Mouse (Mus musculus) natural killer cell, adult 2 months (primary cell): ENCODE results near the gene Spcs1.
A peak's percentile ranks its signal among the peaks of the same experiment; 100 is the strongest.

Experiments used
- DNase-seq, 2 experiments: peaks; one replicate each; pipeline ENCODE4 v3.0.0; 2022; ENCODE audit warnings: low spot score in 2 of 2

The Spcs1 gene

DNA sequence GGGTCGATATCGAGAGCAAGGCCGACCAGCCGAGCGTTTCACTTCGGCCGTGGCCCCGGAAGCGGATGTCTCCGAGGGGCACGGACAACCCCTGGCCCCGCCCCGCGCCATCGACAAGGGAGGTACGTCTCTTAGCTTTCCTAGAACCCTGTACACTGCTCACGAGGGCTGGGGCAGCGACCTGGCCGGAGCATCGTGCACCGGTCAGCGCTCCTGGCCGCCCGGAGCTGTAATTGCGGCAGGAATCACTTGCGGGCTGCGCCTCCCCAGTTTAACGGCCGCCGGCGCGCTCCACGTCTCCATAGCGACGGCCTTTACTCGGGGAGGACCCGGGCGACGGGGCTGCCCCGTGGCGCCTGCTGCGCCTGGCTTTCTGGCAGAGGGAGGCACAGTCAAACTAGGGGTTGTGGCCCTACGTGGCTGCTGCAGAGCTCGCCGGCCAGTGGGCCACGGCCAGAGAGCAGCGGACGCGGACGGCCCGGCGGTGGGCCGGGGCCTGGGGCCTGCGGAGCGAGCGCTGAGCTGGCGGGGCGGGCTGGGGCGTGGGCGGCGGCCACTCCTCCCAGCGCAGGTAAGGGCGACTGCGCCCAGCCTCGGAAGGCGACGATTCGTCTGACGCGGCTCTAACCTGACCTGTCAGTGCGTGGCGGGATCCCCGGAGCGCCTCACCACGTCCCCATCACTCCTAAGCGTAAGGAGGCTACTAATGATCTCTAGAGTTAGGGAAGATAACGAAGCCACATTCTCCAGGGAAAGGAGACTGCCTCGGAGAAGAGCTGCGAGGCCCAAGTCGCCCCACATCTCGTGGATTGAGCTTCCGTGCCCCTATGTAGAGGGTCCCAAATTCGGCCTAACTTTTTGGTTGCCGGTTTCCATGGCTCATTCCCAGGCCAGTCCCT is at the start of gene Spcs1, which contains the start of gene Glt8d1:
Gene Spcs1 (minus strand): TSS at position 366 of the 899 bp plus-strand sequence.
Gene Glt8d1 (plus strand): TSS at position 94 of the 899 bp plus-strand sequence.
- DNase-seq: peak; percentile 83 to 85

DNA sequence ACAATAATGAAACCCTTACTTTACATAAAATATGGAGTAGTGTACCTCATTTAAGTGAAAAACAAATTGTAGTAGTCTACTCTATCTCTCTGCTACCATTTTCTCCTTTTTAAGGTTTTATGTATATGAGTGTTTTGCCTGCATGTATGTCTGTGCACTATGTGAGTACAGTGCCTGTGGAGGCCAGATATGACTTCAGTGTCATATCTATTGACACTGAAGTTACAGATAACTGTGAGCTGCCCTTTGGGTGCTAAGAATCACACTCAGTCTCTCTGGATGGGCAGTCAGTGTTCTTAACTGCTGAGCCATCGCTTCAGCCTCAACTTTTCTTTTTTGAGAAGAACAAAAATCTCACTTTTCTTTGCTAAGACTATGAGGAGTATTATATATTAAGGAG is 44.3 kb upstream of the Spcs1 start:
- DNase-seq: no peak

DNA sequence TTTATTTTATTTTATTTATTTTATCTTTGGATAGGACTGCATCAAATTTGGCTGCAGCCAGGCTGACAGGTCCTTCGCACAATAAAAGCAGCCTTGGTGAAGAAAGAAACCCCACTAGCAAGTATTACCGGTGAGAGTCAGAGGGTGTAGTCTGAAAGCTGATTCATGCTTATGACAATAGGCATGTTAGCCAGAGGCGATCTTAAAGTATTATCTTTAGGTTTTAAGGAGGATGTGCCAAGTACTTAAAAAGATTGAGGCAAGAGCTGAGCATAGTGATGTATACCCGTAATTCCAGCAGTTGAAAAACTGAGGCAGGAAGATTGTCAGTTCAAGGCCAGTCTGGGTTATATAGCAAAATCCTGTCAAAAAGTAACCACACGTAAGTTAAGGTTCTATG is 43.8 kb upstream of the Spcs1 start:
- DNase-seq: no peak

DNA sequence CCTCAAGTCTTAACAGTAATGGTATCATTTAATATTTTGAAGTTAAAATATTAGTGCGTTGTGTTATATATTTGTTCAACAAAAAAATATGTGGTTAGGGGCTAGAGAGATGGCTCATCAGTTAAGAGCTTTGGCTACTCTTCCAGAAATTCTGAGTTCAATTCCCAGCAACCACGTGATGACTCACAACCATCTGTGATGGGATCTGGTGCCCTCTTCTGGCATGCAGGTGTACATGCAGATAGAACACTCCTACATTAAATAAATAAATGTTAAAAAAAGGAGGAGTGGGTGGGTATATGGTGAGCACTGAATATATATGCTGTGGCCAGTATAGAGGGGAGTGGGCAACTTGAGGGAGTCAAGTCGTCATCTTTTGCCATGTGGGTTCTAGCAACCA is 24.3 kb upstream of the Spcs1 start:
- peak; percentile 16 to 36 for DNase-seq

DNA sequence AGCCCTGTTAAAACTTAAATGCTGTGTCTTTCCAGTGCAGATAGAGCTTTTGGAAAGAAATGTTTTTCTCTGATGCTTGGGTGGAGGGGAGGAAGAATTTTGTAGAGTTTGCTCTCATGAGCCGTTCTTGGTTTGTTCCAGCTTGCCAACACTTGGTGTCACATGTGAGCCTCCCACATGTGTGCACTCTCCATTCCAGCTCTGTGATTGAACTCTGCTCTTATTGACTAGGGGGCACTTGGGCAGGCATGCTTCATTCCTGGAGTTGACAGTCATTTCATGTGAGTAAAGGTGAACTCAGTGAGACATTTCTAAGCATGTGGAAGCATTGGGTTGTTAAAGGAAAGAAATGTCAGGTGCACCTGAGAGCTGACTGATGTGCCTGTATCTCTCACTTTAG is 21.1 kb upstream of the Spcs1 start:
- no peak for DNase-seq

DNA sequence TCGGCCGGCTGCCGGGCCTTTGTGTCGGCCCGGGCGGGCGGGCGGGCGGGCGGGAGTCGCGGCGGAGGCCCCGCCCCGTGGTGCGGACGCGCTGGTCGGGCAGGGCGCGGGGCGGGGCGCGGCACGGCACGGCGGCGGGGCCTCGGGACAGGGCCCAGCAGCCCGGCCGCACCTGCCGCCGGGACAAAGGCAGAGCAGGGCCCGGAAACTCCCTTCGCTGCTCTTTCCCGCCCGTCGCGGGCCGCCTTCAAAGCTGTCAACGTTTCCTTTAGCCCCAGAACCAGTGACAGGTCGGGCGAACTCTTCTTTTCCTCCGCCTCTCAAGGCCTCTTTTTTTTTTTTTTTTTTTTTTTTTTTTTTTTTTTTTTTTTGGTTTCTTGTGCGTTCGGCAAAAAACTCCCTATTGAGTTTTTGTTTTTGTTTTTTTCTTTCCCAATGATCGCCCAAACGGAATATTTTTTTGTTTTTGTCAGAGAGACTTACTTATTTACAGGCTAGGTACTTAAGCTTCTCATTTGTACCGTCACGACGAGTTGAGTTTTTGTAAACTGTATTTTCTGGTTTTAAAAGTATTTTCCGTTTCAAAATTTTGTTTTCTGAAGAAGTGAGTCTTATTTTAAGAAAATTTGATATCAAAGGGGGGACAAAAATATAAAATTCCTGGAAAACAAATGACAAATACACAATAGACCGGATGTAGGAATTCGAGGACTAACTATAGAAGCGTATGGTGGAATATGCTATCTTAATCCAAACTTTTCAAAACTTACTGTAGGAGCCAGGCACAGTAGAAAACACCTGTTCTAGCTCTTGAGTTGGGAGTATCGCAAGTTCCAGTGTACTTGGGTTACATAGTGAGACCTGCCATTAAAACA is 18.1 kb upstream of the Spcs1 start:
- DNase-seq: peak; percentile 84 to 87

DNA sequence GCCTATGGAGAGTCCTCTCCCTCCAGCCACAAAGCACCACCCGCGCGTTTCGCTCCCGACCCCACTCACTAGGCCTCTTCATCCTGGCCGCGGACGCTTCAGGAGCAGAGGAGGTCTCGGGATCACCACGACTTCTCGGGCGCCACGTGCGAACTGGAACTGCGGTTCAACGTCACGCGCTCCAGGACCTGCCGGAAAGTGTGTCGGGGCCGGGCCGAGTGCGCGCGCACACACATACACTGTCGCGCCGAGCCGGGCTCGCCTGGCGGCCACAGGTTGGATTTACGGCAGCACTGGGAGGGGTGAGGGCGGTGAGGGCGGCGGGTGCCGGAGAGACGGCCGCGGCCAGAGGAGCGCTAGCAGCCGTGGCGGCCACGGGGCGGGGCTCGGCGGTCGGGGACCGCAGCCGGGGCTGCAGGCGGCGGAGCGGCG is 17.4 kb upstream of the Spcs1 start, which contains the start of the genes Pbrm1 and Gnl3:
Gene Pbrm1 (plus strand): TSS at position 279 of the 432 bp plus-strand sequence.
Gene Gnl3 (minus strand): TSS at position 293 of the 432 bp plus-strand sequence.
- DNase-seq: peak; percentile 95 to 97

DNA sequence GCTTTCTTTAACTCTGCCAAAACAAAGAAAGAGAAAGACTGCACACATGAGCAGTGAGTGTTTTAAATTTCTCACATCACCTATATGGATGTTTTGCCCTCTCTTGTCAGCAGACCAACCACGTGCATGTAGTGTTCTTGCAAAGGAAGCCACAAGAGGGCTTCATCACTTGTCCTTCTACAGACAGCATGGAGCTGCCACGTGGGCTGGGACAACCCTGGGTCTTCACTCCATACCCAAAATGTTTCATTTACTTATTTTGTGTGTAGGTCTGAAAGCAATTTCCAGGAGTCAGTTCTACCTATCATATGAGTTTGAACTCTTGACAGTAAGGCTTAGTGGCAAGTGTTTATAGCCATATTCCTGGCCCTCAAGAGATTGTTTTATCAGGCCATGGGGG is 16.4 kb upstream of the Spcs1 start:
- peak; percentile 19 to 31 for DNase-seq

DNA sequence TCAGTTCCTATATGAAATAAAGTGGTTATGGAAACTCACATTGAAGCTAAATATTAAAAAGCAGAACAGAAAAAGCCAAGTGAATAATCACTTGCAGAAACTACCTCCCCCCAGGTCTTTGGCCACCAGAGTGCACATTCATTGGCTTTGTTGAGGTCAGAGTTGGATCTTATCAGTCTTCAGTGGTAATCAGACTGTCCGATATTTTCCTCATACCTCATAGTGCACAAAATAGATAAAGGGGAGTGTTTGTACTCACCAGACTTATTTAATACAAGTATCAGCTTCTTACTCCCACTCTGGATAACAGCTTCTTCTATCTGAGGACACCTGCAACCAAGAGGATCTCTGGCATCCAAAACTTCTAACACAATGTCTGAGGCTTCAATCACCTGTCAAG is 14.6 kb upstream of the Spcs1 start:
- DNase-seq: no peak

DNA sequence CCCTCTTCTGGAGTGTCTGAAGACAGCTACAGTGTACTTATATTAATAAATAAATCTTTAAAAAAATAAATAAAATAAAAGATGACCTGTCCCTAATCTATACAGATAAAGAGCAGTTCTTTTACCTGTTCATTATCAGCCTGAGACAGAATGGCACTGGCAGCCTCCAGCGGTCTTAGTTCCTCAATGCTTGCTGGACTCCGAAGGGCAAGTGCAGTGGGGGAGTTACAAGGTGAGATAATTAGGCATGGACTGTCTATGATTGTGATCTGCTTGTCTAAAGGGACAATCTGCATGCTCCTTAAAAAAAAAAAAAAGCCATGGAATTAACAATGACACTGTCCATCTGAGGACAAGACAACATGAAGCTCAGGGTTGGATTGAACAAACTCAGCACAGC is 12.5 kb upstream of the Spcs1 start:
- DNase-seq: no peak

DNA sequence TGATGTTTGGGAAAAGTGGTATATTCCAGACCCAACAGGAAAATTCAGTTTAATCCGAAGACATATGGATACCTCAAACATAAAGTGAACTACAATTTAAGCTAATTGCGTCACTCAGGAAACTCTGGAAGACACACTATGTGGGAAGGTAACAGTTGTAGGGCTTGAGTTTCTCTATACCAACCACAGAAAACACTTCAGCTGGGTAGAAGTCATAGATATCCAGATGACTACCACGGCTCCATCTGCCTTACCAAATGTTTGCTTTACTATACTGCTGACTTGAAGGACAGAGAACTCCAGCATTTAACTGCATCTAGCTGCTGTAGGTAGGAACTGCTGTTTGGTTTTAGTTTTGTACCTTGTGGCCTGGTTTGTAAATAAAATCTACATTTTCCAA is 10.1 kb upstream of the Spcs1 start:
- no peak for DNase-seq

DNA sequence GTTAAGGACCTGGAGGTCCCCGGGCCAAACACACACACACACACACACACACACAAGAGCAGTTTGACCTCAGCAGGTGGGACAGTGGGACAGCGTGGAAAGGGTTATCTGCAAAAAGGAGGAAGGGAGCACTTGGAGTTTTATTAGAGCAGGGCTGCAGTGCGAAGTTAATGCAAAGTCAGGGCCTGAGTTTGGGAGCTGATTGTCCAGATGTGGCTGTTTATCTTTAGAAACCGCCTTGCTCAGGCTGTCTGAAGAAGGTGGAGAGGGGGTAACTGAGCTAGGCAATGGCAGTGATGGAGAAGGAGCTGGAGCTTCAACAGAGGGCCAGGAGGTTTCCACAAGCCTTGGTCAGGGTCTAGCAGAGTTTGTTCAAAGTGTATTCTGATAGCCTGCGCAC is 5.3 kb upstream of the Spcs1 start:
- DNase-seq: no peak

DNA sequence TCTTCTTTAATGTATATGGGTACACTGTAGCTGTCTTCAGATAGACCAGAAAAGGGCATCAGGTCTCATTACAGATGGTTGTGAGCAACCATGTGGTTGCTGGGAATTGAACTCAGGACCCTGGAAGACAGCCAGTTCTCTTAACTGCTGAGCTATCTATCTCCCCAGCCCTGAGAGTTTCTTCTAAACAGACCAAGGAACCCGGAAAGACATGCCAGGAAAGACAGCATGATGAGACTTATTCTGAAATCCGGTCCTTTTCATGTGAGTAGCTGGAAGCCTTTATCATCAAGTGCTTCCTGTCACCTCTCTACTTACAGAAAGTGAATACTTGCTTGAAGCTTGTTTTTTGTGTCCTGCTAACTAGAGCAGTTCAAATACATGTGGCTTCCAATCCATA is 3.1 kb upstream of the Spcs1 start:
- no peak for DNase-seq

DNA sequence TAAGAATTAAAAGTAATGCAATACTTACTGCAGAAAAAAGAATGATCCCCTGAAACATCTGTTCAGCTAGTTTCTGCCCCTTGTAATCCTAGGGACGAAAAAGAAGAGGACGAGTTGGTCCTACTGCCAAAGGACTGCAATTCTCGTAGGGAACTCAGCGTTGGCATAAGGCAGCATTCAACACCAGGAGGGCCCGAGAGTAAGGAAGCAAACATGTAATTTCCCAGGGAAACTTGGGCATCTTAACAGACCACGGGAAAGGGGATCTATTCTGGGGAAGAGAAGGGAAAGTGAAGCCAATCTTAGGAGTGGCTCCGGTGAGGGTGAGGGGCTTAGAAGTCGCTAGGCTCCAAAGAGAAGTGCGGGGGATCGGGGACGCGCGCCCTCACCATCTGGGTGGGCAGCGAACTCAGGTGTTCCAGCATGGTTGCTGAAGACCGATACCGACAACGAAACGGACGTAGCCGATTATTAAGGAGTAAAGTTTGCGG is 611 bp downstream of the Spcs1 start:
- no peak for DNase-seq

DNA sequence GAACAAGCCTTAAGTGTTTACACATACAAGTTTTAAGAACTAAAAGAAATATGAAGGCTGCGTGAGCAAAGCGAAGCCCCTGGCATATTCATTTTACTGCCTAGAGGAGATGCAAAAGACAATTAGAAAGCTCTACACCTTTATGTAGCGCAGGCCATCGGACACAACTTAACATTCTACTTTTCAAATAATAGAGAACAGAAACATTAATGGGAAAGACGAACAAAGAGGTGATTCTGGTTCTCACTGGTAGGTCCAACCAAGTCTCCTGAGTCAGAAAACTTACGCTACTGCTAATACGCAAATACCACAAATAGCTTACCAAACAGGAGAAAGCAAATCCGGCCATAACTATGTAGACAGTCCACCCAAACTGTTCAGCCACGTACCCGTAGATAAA is 1.1 kb downstream of the Spcs1 start:
- DNase-seq: no peak

DNA sequence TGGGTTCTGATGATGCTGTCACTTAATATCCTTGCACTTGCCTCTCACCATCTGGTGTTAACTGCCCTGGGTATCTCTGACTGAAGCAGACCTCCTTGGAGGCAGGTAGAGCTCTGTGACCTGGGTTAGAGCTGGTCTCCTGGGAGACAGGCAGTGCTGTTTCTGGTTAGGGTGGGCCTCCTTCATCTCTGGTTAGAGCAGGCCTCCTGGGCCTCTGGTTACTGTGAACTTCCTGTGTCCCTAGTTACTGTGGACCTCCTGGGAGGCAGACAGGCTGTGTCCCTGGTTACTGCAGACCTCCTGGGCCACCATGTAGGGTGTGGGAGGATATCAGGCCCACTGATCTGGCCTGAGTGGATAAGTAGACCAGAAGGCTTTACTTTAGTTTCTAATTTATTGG is 5.1 kb downstream of the Spcs1 start:
- DNase-seq: no peak

DNA sequence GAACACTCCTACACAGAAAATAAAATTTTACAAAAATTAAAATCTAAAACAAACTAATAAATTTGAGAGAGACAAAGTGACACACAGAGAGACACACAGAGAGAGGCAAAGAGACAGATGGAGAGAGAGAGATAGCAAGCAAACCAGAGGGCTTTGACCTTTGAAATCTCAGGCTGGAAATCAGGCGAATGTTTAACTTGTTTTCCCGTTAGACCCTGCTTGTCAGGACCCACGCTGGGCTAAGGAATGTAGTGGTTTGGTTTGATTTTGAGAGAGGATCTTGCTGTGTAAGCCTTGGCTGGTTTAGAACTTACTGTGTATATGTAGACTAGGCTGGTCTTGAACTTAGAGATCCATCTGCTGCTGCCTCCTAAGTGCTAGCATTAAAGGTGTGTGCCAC is 25.2 kb downstream of the Spcs1 start:
- DNase-seq: no peak

DNA sequence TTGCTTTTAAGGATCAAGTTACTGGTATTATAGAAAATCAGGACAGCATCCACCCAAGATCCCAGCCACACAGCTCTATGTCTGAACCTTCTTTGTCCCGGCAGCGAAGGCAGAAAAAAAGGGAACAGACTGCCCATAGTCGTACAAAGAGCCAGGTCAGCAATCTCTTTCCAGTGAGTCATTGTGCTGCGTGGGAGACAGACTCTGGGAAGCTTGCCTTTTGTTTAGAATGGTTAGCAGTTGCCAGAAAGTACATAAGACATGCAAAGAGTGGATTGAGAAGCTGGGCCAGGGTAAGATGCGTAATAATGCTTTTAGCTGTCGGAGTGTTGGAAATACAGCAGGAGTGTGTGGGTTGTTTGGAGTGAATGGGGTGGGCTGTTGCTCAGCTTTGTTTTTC is 27.3 kb downstream of the Spcs1 start:
- no peak for DNase-seq

DNA sequence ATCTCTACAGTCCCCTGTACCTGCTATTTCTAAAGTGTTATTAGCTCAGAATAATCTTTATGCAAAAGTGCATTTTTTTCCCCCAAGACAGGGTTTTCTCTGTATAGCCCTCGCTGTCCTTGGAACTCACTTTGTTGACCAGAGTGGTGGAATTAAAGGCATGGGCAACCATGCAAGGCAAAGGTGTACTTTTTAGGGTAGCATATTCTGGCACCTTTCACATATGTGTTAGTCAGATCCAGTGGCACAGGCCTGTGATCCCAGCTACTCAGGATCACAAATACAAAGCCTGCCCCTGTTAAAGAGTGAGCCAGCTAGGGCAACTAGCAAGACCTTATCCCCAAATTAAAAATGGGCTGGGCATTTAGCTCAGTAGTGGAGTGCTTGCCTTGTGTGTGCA is 41.1 kb downstream of the Spcs1 start:
- DNase-seq: no peak

DNA sequence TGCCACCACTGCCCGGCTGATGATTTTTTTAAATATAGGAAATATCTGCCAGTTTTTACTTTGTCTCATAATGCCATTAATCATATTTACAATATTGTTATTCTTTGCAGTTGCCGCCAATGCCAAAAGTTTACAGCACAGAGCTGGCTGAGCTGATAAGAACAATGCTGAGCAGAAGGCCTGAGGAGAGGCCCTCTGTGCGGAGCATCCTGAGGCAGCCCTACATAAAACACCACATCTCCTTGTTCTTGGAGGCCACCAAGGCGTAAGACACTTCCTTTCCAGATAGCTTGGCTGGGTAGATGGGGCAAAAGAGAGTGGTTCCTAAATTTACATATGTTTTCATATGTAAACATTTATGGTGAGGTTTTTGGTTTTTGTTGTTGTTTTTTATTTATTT is 42.4 kb downstream of the Spcs1 start:
- DNase-seq: no peak

DNA sequence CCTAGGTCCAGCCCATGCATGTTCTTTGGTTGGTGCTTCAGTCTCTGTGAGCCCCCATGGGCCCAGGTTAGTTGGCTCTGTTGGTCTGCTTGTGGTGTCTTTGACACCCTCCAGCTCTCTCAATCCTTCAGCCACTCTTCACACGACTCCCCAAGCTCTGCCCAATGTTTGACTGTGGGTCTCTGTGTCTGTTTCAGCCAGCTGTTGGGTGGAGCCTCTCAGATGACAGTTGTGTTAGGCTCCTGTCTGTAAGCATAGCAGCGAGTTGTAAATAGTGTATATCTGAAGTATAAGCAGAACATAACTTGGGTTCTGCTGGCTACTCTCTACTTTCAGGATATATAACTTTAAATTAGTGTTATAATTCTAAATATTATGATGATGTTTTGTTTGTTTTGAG is 43.0 kb downstream of the Spcs1 start:
- no peak for DNase-seq

DNA sequence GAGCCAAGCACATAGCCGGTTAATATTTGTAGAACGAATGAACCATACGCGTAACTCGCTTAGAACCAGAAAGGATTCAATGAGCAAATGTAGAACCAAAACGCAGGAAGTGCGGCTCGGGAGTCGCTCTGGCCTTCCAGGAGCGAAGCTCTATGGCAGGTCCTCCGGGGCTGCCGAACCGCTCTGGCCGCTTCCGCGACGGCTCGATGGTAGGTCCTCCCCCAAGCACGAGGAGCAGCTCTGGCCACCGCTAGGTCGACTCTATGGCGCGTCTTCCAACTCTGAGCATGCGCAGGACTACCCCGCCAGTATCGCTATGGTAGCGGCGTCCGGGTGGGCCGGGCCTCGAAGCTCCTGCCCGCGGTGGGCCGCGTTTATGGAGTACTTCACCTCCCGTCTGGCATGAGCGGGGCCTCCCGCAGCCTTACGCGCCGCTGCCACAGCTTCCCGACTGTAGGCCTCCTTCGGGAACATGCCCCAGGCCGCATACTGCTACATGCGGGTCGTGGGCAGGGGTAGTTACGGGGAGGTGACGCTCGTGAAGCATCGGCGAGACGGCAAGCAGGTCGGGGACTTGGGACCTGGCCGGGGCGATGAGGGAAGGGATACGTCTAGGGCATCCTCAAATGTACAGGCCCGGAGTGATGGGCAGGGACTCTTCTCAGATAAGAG is 50.2 kb downstream of the Spcs1 start, which contains the start of gene Nek4:
Gene Nek4 (plus strand): TSS at position 224 of the 672 bp plus-strand sequence.
- DNase-seq: peak; percentile 95 to 96
